Mouse (Mus musculus) liver, embryonic 14.5 days (tissue): ENCODE measurements around the gene Etnk1. TPM values are rescaled to one million over a fixed set of nuclear protein-coding genes. Genes with fewer than 3 reads are reported as not detected.
"Not testable (repeated sequence)": the region's sequence is repeated elsewhere in the genome, so short reads cannot be mapped to it uniquely, and the experiment has no call there.

ENCODE experiments used
- ATAC-seq: fragments of 200-750 bp; cut with Nextera tagmentation; 2 replicates; pipeline ENCODE4 v1.8.0; 2017; ENCODE audit warnings: moderate number of reproducible peaks, mild to moderate bottlenecking, moderate library complexity; ENCODE audit not compliant: insufficient read depth
- DNase-seq, 3 experiments: peaks; one replicate each; pipeline ENCODE4 v3.0.0-alpha.2; 2012 to 2013; ENCODE audit warnings: low read depth in 3 of 3, low spot score in 3 of 3
- H3K27ac ChIP-seq: fragments of 300-500 bp; sonication (generic); 2 replicates; pipeline ENCODE4 v1.5.1; 2014; ENCODE audit warnings: moderate library complexity, mild to moderate bottlenecking, control low read depth, inconsistent platforms
- H3K27me3 ChIP-seq: fragments of 300-500 bp; sonication (generic); 2 replicates; pipeline ENCODE4 v1.6.1; 2014; ENCODE audit warnings: mild to moderate bottlenecking, low read length, moderate library complexity; ENCODE audit not compliant: control insufficient read depth, insufficient read depth
- H3K36me3 ChIP-seq: fragments of 300-500 bp; sonication (generic); replicated peaks from 2 replicates; pipeline ENCODE4 v1.6.1; 2014; ENCODE audit warnings: low read depth; ENCODE audit not compliant: control insufficient read depth, insufficient read depth
- H3K4me1 ChIP-seq, 2 experiments: fragments of 200-500 bp in 1 of 2; fragments of 300-500 bp in 1 of 2; sonication (generic) in 1 of 2; replicated peaks; 2 replicates each; pipeline ENCODE4 v1.6.1; 2012 to 2014; ENCODE audit warnings: antibody characterized with exemption in 1 of 2, inconsistent platforms in 1 of 2, low read length in 1 of 2; ENCODE audit not compliant: control insufficient read depth in 2 of 2, insufficient read depth in 2 of 2
- H3K4me2 ChIP-seq: fragments of 300-500 bp; sonication (generic); 2 replicates; pipeline ENCODE4 v1.6.1; 2014; ENCODE audit warnings: low read depth, mild to moderate bottlenecking, control low read depth, moderate library complexity
- H3K4me3 ChIP-seq, 2 experiments: fragments of 200-500 bp in 1 of 2; fragments of 300-500 bp in 1 of 2; sonication (generic) in 1 of 2; 2 replicates each; pipeline ENCODE4 v1.5.1; 2012 to 2014; ENCODE audit warnings: low read depth in 2 of 2, low read length in 2 of 2, mild to moderate bottlenecking in 2 of 2, control low read depth in 1 of 2, inconsistent platforms in 1 of 2, moderate library complexity in 1 of 2; ENCODE audit not compliant: insufficient read depth in 1 of 2
- H3K9ac ChIP-seq: fragments of 300-500 bp; sonication (generic); replicated peaks from 2 replicates; pipeline ENCODE4 v1.6.1; 2014; ENCODE audit warnings: mild to moderate bottlenecking, control low read depth, moderate library complexity
- H3K9me3 ChIP-seq: fragments of 300-500 bp; sonication (generic); 2 replicates; pipeline ENCODE4 v1.6.1; 2016; ENCODE audit warnings: low read length, mixed read lengths; ENCODE audit not compliant: control insufficient read depth
- CTCF ChIP-seq: IDR thresholded peaks from 2 replicates; pipeline ENCODE4 v1.5.1; 2016; ENCODE audit warnings: antibody characterized with exemption, low read depth, control low read depth
- EP300 ChIP-seq: IDR thresholded peaks from 2 replicates; pipeline ENCODE4 v1.6.1; 2016; ENCODE audit warnings: antibody characterized with exemption, low read depth
- WGBS: fragments of 180-500 bp; shearing (Covaris S2); extraction: QIAGEN DNeasy Blood & Tissue Kit; methylation state at CpG from one replicate; pipeline ENCODE4 v1.1.7; 2014; ENCODE audit not compliant: insufficient replicate concordance; 5-methylcytosine and 5-hydroxymethylcytosine counted together
- polyA plus RNA-seq, 2 experiments: library from polyadenylated mRNA; depleted of rRNA in 1 of 2; stranded (reverse) in 1 of 2; unstranded in 1 of 2; fragments of >200 nt; fragmentation: Nextera tagmentation in 1 of 2; extraction: Ambion mirVana in 1 of 2; gene quantifications; 2 replicates each; pipeline versions ENCODE4 v1.2.1 to v1.2.3; 2012 to 2014

Etnk1 gene
- polyA plus RNA-seq, 2 experiments = 7.5 to 12.1 TPM

GRCm38 (mm10) chr6:143148868-143149267 lies 18.2 kb upstream of the Etnk1 start:
- Histone ChIP-seq H3K4me1 (peaks cover 3 to 5% of the 10 kb centered on the region in 2 experiments), H3K9ac (no peak overlapping the region), H3K4me2 (no peak overlapping the region), H3K27me3 (no peaks in the 10 kb centered on the region), H3K36me3 (no peaks in the 10 kb centered on the region), H3K4me3 (no peak overlapping the region), H3K9me3 (no peaks in the 10 kb centered on the region), H3K27ac (no peak overlapping the region)
- DNase-seq = no peak
- ATAC-seq = no peak
- no peak for TF ChIP-seq CTCF
- TF ChIP-seq EP300 = no peak

GRCm38 (mm10) chr6:143149766-143150291 lies 17.2 kb upstream of the Etnk1 start:
- Histone ChIP-seq H3K4me2 (no peak overlapping the region), H3K4me3 (no peak overlapping the region), H3K27ac (no peak overlapping the region), H3K9ac (no peak overlapping the region), H3K4me1 (peaks cover 3 to 5% of the 10 kb centered on the region in 2 experiments), H3K36me3 (no peaks in the 10 kb centered on the region), H3K27me3 (no peaks in the 10 kb centered on the region), H3K9me3 (no peaks in the 10 kb centered on the region)
- no peak for DNase-seq
- no peak for ATAC-seq
- TF ChIP-seq EP300 = no peak
- no peak for TF ChIP-seq CTCF
- WGBS = 30% methylated on average over 5 of the region's 5 CpGs

- not testable (repeated sequence) for H3K27ac ChIP-seq, H3K4me2 ChIP-seq, DNase-seq, H3K27me3 ChIP-seq, H3K4me1 ChIP-seq, H3K9me3 ChIP-seq, H3K36me3 ChIP-seq, ATAC-seq, H3K9ac ChIP-seq, H3K4me3 ChIP-seq
- 24% methylated on average over 10 of the region's 10 CpGs for WGBS
Measured at GRCm38 (mm10) chr6:143151081-143151995, 15.7 kb upstream of the Etnk1 start.

- H3K4me1 ChIP-seq = peaks cover 3 to 5% of the 10 kb centered on the region in 2 experiments
- H3K9me3 ChIP-seq = no peaks in the 10 kb centered on the region
- H3K9ac ChIP-seq = no peak overlapping the region
- WGBS = 75% methylated on average over 9 of the region's 9 CpGs
- no peak for DNase-seq
- peak; percentile 42 for ATAC-seq
- no peak overlapping the region for H3K27ac ChIP-seq
- H3K27me3 ChIP-seq = no peaks in the 10 kb centered on the region
- H3K36me3 ChIP-seq = no peaks in the 10 kb centered on the region
- no peak for TF ChIP-seq CTCF
- TF ChIP-seq EP300 = no peak
- no peak overlapping the region for H3K4me2 ChIP-seq
- no peak overlapping the region for H3K4me3 ChIP-seq
Measured at GRCm38 (mm10) chr6:143152321-143152827, 14.6 kb upstream of the Etnk1 start.

DNA sequence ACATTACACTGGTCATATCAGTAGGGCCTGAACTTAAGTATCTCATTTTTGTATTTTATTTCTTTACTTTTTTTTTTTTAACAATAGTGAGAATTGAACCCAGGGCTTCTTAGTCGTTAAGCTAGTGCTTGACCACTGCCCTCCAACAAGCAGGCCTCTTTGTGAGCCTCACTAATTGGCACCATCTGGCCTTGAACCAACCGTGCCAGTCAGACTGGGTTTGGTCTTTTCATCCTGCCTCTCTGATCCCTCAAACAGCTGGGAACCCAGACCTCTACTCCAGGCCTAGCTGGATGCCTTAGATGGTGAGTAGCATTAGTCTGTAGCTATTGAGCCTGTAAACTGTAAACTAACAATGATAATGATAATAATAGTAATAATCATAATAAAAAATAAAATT lies 13.9 kb upstream of the Etnk1 start:
- no peak for TF ChIP-seq EP300
- no peak for TF ChIP-seq CTCF
- ATAC-seq = no peak
- H3K27me3 ChIP-seq = no peaks in the 10 kb centered on the region
- H3K9ac ChIP-seq = no peak overlapping the region
- DNase-seq = no peak
- H3K27ac ChIP-seq = no peak overlapping the region
- 57% methylated on average over 2 of the region's 2 CpGs for WGBS
- H3K36me3 ChIP-seq = no peaks in the 10 kb centered on the region
- peaks cover 3 to 5% of the 10 kb centered on the region in 2 experiments for H3K4me1 ChIP-seq
- H3K9me3 ChIP-seq = no peaks in the 10 kb centered on the region
- H3K4me3 ChIP-seq = no peak overlapping the region
- no peak overlapping the region for H3K4me2 ChIP-seq
